Mouse (Mus musculus) CD4-positive naive resting alpha-beta T cell, adult 76 days (primary cell): ENCODE results near the gene Pik3r1. TPM values are rescaled to one million over a fixed set of nuclear protein-coding genes. Genes with fewer than 3 reads are reported as not detected.

Experiments used
- total RNA-seq: library from RNA; stranded (reverse); gene quantifications from one replicate; pipeline ENCODE4 v1.2.4, GENCODE M21; 2023

Pik3r1 gene
- 131 TPM for total RNA-seq

GRCm38 (mm10) chr13:101767809-101768629 lies at the start of gene Pik3r1:
Gene Pik3r1 (minus strand): TSS chr13:101768217.

